Mouse (Mus musculus): ENCODE measurements around the gene Olfr113.
"Not testable (repeated sequence)": the region's sequence is repeated elsewhere in the genome, so short reads cannot be mapped to it uniquely, and the experiment has no call there.

GRCm38 (mm10) chr17:37538416-37538815, 39.0 kb downstream of the Olfr113 start:
- not testable (repeated sequence) for TF ChIP-seq CTCF, EP300 (IDR thresholded peaks at IDR 0.05; ENCODE audit: low read depth)
